Mouse (Mus musculus): ENCODE measurements around the gene Tril. TPM values are rescaled to one million over a fixed set of nuclear protein-coding genes. Genes with fewer than 3 reads are reported as not detected.

The Tril gene
- polyA plus RNA-seq, 1 experiment from 2014 or later, result 5.5 TPM

DNA sequence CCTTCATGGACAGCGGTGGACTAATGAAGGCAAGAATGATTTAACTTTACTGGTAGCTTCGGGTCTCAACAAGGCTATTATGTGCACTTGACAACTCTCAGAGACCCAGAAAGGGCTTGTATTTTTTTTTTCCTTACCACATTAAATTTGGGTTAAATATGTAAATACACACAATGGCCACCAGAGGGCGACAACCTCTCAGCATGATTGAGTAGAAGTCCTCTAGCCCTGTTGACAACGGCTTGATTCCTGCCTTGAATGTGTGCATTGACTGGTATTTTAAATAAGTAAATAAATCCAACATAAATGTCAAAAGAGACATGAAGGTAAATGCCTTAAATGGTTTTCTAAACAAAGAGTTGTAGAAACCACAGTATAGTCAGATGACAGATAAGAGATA, 39.5 kb downstream of the Tril start:
- Histone ChIP-seq H3K9ac (ENCODE audit: low read depth, low read length) (no peak overlapping the region), H3K36me3 (ENCODE audit: control insufficient read depth, insufficient read depth, low read length) (no peaks in the 10 kb centered on the region), H3K4me1 (ENCODE audit: control insufficient read depth, insufficient read depth, low read length) (no peaks in the 10 kb centered on the region), H3K4me3 (ENCODE audit: low read depth, low read length) (no peak overlapping the region), H3K9me3 (replicated peaks; ENCODE audit: control insufficient read depth, low read length) (no peaks in the 10 kb centered on the region), H3K27me3 (ENCODE audit: control insufficient read depth, insufficient read depth, low read length) (no peaks in the 10 kb centered on the region), H3K4me2 (no peak overlapping the region), H3K27ac (ENCODE audit: low read depth, low read length) (no peak overlapping the region)
- ATAC-seq (replicated peaks; ENCODE audit: insufficient number of reproducible peaks, low FRiP score, low TSS enrichment), result no peak
- WGBS (ENCODE audit: insufficient replicate concordance), result 11% methylated on average over 4 of the region's 4 CpGs

DNA sequence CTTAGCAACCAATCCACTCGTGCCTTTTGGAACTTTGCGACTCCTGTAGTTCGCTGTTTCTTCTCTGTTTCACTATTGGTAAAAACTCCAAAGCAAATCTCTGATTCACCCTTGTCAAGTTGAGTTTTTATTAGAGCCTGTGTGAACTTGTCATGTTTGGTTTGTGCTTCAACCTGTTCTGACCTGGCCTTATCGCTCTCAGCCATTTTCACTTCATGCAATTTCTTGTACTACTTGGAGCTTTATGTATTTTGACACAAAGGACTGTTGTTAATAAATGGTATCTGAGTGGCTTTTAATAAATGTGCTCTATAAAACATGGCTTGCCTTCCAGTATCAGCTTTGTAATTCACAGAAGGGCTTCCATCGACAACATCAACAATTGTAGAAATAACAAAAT, 40.6 kb downstream of the Tril start:
- H3K27ac ChIP-seq (ENCODE audit: low read depth, low read length), result no peak overlapping the region
- H3K4me3 ChIP-seq (ENCODE audit: low read depth, low read length), result no peak overlapping the region
- H3K9me3 ChIP-seq (replicated peaks; ENCODE audit: control insufficient read depth, low read length), result no peaks in the 10 kb centered on the region
- H3K36me3 ChIP-seq (ENCODE audit: control insufficient read depth, insufficient read depth, low read length), result no peaks in the 10 kb centered on the region
- no peak overlapping the region for H3K9ac ChIP-seq (ENCODE audit: low read depth, low read length)
- no peak overlapping the region for H3K4me2 ChIP-seq
- no peak for ATAC-seq (replicated peaks; ENCODE audit: insufficient number of reproducible peaks, low FRiP score, low TSS enrichment)
- no peaks in the 10 kb centered on the region for H3K4me1 ChIP-seq (ENCODE audit: control insufficient read depth, insufficient read depth, low read length)
- 78% methylated on average over 5 of the region's 5 CpGs for WGBS (ENCODE audit: insufficient replicate concordance)
- H3K27me3 ChIP-seq (ENCODE audit: control insufficient read depth, insufficient read depth, low read length), result no peaks in the 10 kb centered on the region

DNA sequence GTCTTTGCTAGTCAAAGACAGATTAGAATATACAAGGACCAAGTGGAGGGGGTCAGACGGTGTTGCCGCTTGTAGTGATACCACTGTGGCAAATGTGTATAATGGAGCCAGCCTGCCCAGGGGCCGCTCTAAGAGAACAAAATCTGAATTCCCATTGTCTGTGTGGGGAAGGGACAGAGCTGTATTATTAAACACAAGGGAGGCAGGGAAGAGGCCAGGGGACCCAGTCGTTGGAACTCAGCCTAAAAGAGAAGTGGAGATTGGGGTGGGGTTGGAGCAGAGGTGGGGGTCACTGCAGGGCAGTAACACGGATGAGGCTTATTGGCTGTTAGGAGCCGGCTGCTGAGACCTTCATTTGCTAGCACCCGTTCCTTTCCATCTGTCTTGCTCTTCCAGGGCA, 41.1 kb downstream of the Tril start:
- Histone ChIP-seq H3K27ac (ENCODE audit: low read depth, low read length) (no peak overlapping the region), H3K9me3 (replicated peaks; ENCODE audit: control insufficient read depth, low read length) (no peaks in the 10 kb centered on the region), H3K4me1 (ENCODE audit: control insufficient read depth, insufficient read depth, low read length) (no peaks in the 10 kb centered on the region), H3K27me3 (ENCODE audit: control insufficient read depth, insufficient read depth, low read length) (no peaks in the 10 kb centered on the region), H3K9ac (ENCODE audit: low read depth, low read length) (no peak overlapping the region), H3K4me3 (ENCODE audit: low read depth, low read length) (no peak overlapping the region), H3K4me2 (no peak overlapping the region), H3K36me3 (ENCODE audit: control insufficient read depth, insufficient read depth, low read length) (no peaks in the 10 kb centered on the region)
- WGBS (ENCODE audit: insufficient replicate concordance), result 70% methylated on average over 7 of the region's 7 CpGs
- ATAC-seq (replicated peaks; ENCODE audit: insufficient number of reproducible peaks, low FRiP score, low TSS enrichment), result no peak

DNA sequence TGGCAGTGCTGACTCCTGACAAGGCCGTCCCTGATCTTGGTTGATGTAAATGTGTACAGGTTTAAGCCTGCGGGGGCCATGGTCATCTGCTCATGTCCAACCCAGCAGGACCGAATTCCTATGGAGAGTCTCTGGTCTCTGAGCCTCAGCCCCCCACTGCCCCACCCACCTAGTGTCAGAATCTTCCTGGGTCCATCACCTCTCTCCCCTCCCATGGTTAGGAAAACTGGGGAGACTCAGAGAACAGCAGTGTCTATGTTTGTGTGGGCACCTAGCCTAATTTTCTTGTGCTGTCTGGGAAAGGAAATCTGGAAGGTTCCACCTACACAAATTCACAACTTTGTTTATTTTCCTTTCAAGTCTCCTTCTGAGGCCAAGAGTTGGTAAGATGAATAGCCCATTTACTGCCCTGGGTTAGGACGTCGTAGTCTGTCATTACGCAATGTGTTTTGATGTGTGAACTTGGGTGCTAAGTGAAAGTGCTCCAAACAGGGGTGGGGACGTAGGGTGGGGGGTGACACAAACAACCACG, 42.1 kb downstream of the Tril start:
- no peaks in the 10 kb centered on the region for H3K36me3 ChIP-seq (ENCODE audit: control insufficient read depth, insufficient read depth, low read length)
- H3K27ac ChIP-seq (ENCODE audit: low read depth, low read length), result no peak overlapping the region
- ATAC-seq (replicated peaks; ENCODE audit: insufficient number of reproducible peaks, low FRiP score, low TSS enrichment), result no peak
- no peaks in the 10 kb centered on the region for H3K9me3 ChIP-seq (replicated peaks; ENCODE audit: control insufficient read depth, low read length)
- no peak overlapping the region for H3K4me2 ChIP-seq
- H3K9ac ChIP-seq (ENCODE audit: low read depth, low read length), result no peak overlapping the region
- H3K4me3 ChIP-seq (ENCODE audit: low read depth, low read length), result no peak overlapping the region
- H3K27me3 ChIP-seq (ENCODE audit: control insufficient read depth, insufficient read depth, low read length), result no peaks in the 10 kb centered on the region
- no peaks in the 10 kb centered on the region for H3K4me1 ChIP-seq (ENCODE audit: control insufficient read depth, insufficient read depth, low read length)
- 57% methylated on average over 8 of the region's 8 CpGs for WGBS (ENCODE audit: insufficient replicate concordance)

DNA sequence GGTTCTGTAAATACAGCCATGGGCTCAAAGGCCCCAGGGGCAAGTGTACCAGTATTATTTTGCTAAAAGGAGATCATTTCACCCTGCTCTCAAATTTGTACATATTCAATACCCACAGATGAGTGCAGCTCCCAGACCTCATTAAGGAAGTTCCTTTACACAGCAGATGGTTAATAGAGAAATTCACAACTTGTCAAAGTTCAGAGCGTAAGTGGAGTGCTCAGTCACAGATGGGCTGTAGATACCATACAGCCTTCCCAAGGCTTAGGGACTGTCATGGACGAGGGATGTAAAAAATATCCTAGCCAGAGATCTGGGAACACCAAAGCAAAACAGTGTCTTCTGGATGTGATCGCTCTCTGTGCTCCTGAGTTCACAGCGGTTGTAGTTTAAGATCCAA, 52.4 kb downstream of the Tril start:
- H3K9ac ChIP-seq (ENCODE audit: low read depth, low read length), result no peak overlapping the region
- H3K9me3 ChIP-seq (replicated peaks; ENCODE audit: control insufficient read depth, low read length), result no peaks in the 10 kb centered on the region
- H3K27me3 ChIP-seq (ENCODE audit: control insufficient read depth, insufficient read depth, low read length), result no peaks in the 10 kb centered on the region
- no peak overlapping the region for H3K27ac ChIP-seq (ENCODE audit: low read depth, low read length)
- no peaks in the 10 kb centered on the region for H3K36me3 ChIP-seq (ENCODE audit: control insufficient read depth, insufficient read depth, low read length)
- peaks cover 6% of the 10 kb centered on the region; the same call in 1 of the 2 replicates for H3K4me1 ChIP-seq (ENCODE audit: control insufficient read depth, insufficient read depth, low read length)
- ATAC-seq (replicated peaks; ENCODE audit: insufficient number of reproducible peaks, low FRiP score, low TSS enrichment), result no peak
- WGBS (ENCODE audit: insufficient replicate concordance), result 88% methylated on average over 4 of the region's 4 CpGs
- no peak overlapping the region for H3K4me3 ChIP-seq (ENCODE audit: low read depth, low read length)
- H3K4me2 ChIP-seq, result no peak overlapping the region

DNA sequence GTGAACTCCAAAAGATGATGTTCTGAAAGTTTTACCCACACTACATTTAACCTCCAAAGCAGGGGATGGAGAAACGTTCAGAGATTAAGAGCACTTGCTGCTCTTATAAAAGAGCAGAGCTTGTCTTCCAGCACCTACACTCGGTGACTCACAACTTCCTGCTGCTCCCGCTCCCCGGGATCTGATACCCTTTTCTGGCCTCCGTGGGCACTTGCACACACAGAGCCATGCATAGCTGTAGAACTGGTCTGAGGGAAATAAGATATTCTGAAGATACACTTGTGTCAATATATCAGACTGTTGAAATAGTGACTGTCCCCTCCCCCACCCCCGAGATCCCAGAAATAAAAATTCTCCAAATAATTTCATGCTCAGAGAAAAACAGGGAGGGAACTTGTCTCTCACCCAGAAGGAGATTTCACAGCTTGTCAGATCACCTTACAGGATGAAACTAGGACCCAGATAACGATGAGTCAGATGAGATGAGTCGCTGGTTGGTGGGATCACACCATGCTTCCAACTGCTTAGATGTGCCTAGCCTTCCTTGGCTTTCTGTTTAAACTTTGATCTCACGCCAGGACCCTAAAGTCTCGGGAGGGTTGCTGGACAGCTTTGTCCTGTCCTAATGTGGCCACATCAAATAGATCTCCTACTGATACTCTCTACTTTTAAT, 54.3 kb downstream of the Tril start:
- WGBS (ENCODE audit: insufficient replicate concordance), result 22% methylated on average over 10 of the region's 10 CpGs
- ATAC-seq (replicated peaks; ENCODE audit: insufficient number of reproducible peaks, low FRiP score, low TSS enrichment), result no peak
- Histone ChIP-seq H3K27me3 (ENCODE audit: control insufficient read depth, insufficient read depth, low read length) (no peaks in the 10 kb centered on the region), H3K27ac (ENCODE audit: low read depth, low read length) (no peak overlapping the region), H3K4me2 (peak overlapping the region; percentile 10; the same call in 1 of the 2 replicates), H3K36me3 (ENCODE audit: control insufficient read depth, insufficient read depth, low read length) (no peaks in the 10 kb centered on the region), H3K4me1 (ENCODE audit: control insufficient read depth, insufficient read depth, low read length) (peaks cover 8% of the 10 kb centered on the region; the same call in 1 of the 2 replicates), H3K4me3 (ENCODE audit: low read depth, low read length) (no peak overlapping the region), H3K9ac (ENCODE audit: low read depth, low read length) (no peak overlapping the region), H3K9me3 (replicated peaks; ENCODE audit: control insufficient read depth, low read length) (no peaks in the 10 kb centered on the region)

DNA sequence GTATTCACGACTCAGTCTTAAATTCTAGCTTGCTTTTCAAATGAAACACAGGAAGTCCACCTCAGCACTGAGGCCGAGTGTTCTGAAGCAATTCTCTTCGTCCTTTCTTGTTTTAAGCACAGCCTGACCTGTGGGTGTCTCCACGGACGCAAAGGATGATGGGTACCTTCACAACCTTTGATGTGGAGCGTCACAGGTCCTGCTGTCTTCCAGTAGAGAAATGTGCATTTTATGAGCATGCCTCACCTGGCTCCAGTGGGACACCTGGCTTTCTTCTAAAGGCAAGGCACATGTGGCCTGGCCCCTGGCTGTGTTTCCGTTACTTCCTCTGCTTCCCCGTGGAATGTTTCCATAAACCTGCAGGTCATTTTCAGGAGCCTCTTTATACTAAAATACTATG, 54.9 kb downstream of the Tril start:
- H3K4me3 ChIP-seq (ENCODE audit: low read depth, low read length), result no peak overlapping the region
- no peaks in the 10 kb centered on the region for H3K9me3 ChIP-seq (replicated peaks; ENCODE audit: control insufficient read depth, low read length)
- H3K4me2 ChIP-seq, result no peak overlapping the region
- no peak overlapping the region for H3K27ac ChIP-seq (ENCODE audit: low read depth, low read length)
- no peak overlapping the region for H3K9ac ChIP-seq (ENCODE audit: low read depth, low read length)
- H3K27me3 ChIP-seq (ENCODE audit: control insufficient read depth, insufficient read depth, low read length), result no peaks in the 10 kb centered on the region
- H3K4me1 ChIP-seq (ENCODE audit: control insufficient read depth, insufficient read depth, low read length), result peaks cover 10% of the 10 kb centered on the region; the same call in 1 of the 2 replicates
- ATAC-seq (replicated peaks; ENCODE audit: insufficient number of reproducible peaks, low FRiP score, low TSS enrichment), result no peak
- no peaks in the 10 kb centered on the region for H3K36me3 ChIP-seq (ENCODE audit: control insufficient read depth, insufficient read depth, low read length)
- WGBS (ENCODE audit: insufficient replicate concordance), result 60% methylated on average over 8 of the region's 8 CpGs
